Mouse (Mus musculus): ENCODE measurements around the gene Scmh1. TPM values are rescaled to one million over a fixed set of nuclear protein-coding genes. Genes with fewer than 3 reads are reported as not detected.

Scmh1 gene
- polyA plus RNA-seq, 1 experiment from 2014 or later: 40.0 TPM

- Histone ChIP-seq H3K9me3 (replicated peaks; ENCODE audit: control insufficient read depth, low read length) (no peaks in the 10 kb centered on the region), H3K4me3 (replicated peaks; ENCODE audit: low read length) (no peak overlapping the region), H3K4me2 (ENCODE audit: low read depth, low read length) (no peak overlapping the region), H3K9ac (ENCODE audit: low read length) (no peak overlapping the region), H3K27ac (ENCODE audit: low read length) (no peak overlapping the region), H3K4me1 (ENCODE audit: control insufficient read depth, insufficient read depth, low read length) (peaks cover 3% of the 10 kb centered on the region; the same call in 1 of the 2 replicates), H3K27me3 (ENCODE audit: control insufficient read depth, insufficient read depth, low read length) (no peaks in the 10 kb centered on the region), H3K36me3 (ENCODE audit: control insufficient read depth, insufficient read depth, low read length) (no peaks in the 10 kb centered on the region)
- ATAC-seq (ENCODE audit: insufficient read depth, low FRiP score): no peak
- 42% methylated on average over 4 of the region's 4 CpGs for WGBS
These were observed 31.3 kb upstream of the Scmh1 start for GRCm38 (mm10) chr4:120373813-120374212.

- Histone ChIP-seq H3K4me1 (ENCODE audit: control insufficient read depth, insufficient read depth, low read length) (0 out of 2 replicates have a peak, but pooled peaks cover 3% of the 10 kb centered on the region), H3K9me3 (replicated peaks; ENCODE audit: control insufficient read depth, low read length) (no peaks in the 10 kb centered on the region), H3K9ac (ENCODE audit: low read length) (no peak overlapping the region), H3K27me3 (ENCODE audit: control insufficient read depth, insufficient read depth, low read length) (no peaks in the 10 kb centered on the region), H3K36me3 (ENCODE audit: control insufficient read depth, insufficient read depth, low read length) (no peaks in the 10 kb centered on the region), H3K27ac (ENCODE audit: low read length) (no peak overlapping the region), H3K4me2 (ENCODE audit: low read depth, low read length) (peak overlapping the region; percentile 48), H3K4me3 (replicated peaks; ENCODE audit: low read length) (peak overlapping the region; percentile 29)
- 7% methylated on average over 7 of the region's 7 CpGs for WGBS
- peak; percentile 80 for ATAC-seq (ENCODE audit: insufficient read depth, low FRiP score)
These were observed 24.2 kb upstream of the Scmh1 start for GRCm38 (mm10) chr4:120380811-120381391.

GRCm38 (mm10) chr4:120385496-120385895 lies 19.6 kb upstream of the Scmh1 start:
- ATAC-seq (ENCODE audit: insufficient read depth, low FRiP score): no peak

DNA sequence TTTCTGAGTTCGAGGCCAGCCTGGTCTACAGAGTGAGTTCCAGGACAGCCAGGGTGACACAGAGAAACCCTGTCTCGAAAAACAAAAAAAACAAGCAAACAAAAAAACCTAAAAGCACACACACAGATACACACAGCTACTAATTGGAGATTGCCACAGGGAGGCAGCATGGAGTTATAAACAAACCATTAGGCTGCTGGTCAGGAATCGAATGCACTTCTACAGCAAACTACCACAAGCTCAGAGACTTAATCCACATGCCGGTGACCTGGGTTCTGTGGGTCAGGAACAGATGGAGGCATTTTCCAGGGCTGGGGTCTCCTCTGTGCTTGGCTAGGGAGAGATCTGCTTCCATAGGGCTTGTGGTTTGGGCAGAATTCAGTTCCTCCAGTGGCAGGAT lies 17.6 kb upstream of the Scmh1 start:
- H3K9ac ChIP-seq (ENCODE audit: low read length): no peak overlapping the region
- no peaks in the 10 kb centered on the region for H3K9me3 ChIP-seq (replicated peaks; ENCODE audit: control insufficient read depth, low read length)
- no peaks in the 10 kb centered on the region for H3K36me3 ChIP-seq (ENCODE audit: control insufficient read depth, insufficient read depth, low read length)
- H3K27ac ChIP-seq (ENCODE audit: low read length): no peak overlapping the region
- H3K4me3 ChIP-seq (replicated peaks; ENCODE audit: low read length): no peak overlapping the region
- WGBS: 39% methylated on average over 4 of the region's 4 CpGs
- no peaks in the 10 kb centered on the region for H3K4me1 ChIP-seq (ENCODE audit: control insufficient read depth, insufficient read depth, low read length)
- no peak overlapping the region for H3K4me2 ChIP-seq (ENCODE audit: low read depth, low read length)
- ATAC-seq (ENCODE audit: insufficient read depth, low FRiP score): no peak
- H3K27me3 ChIP-seq (ENCODE audit: control insufficient read depth, insufficient read depth, low read length): no peaks in the 10 kb centered on the region

More at GRCm38 (mm10) chr4:120385496-120385895, 19.6 kb upstream of the Scmh1 start:
- Histone ChIP-seq H3K36me3 (ENCODE audit: control insufficient read depth, insufficient read depth, low read length) (no peaks in the 10 kb centered on the region), H3K4me3 (replicated peaks; ENCODE audit: low read length) (no peak overlapping the region), H3K9me3 (replicated peaks; ENCODE audit: control insufficient read depth, low read length) (no peaks in the 10 kb centered on the region), H3K4me2 (ENCODE audit: low read depth, low read length) (no peak overlapping the region), H3K4me1 (ENCODE audit: control insufficient read depth, insufficient read depth, low read length) (0 out of 2 replicates have a peak, but pooled peaks cover 3% of the 10 kb centered on the region), H3K9ac (ENCODE audit: low read length) (no peak overlapping the region), H3K27me3 (ENCODE audit: control insufficient read depth, insufficient read depth, low read length) (no peaks in the 10 kb centered on the region), H3K27ac (ENCODE audit: low read length) (no peak overlapping the region)
- 84% methylated on average over 2 of the region's 2 CpGs for WGBS

DNA sequence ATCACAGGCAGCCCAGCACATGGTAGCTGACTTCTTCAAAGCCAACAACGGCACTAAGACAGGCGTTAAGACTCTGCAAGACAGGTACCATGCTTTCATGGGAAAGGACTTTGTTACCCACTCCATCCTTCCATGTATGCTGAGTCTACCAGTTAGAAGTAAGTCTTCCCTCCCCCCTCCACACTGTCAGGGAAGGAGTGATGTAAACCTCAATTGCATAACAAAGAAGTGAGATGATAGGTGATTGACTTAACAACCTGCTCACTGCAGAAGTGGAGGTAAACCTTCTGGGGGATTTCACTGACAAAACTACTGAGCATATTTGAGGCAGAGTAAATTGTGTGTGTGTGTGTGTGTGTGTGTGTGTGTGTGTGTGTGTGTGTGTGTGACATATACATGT lies 17.1 kb upstream of the Scmh1 start:
- Histone ChIP-seq H3K4me2 (ENCODE audit: low read depth, low read length) (no peak overlapping the region), H3K36me3 (ENCODE audit: control insufficient read depth, insufficient read depth, low read length) (no peaks in the 10 kb centered on the region), H3K27me3 (ENCODE audit: control insufficient read depth, insufficient read depth, low read length) (no peaks in the 10 kb centered on the region), H3K4me1 (ENCODE audit: control insufficient read depth, insufficient read depth, low read length) (0 out of 2 replicates have a peak, but pooled peaks cover under 1% of the 10 kb centered on the region), H3K27ac (ENCODE audit: low read length) (no peak overlapping the region), H3K4me3 (replicated peaks; ENCODE audit: low read length) (no peak overlapping the region), H3K9me3 (replicated peaks; ENCODE audit: control insufficient read depth, low read length) (no peaks in the 10 kb centered on the region), H3K9ac (ENCODE audit: low read length) (no peak overlapping the region)
- ATAC-seq (ENCODE audit: insufficient read depth, low FRiP score): no peak
- 86% methylated on average over 2 of the region's 2 CpGs for WGBS

DNA sequence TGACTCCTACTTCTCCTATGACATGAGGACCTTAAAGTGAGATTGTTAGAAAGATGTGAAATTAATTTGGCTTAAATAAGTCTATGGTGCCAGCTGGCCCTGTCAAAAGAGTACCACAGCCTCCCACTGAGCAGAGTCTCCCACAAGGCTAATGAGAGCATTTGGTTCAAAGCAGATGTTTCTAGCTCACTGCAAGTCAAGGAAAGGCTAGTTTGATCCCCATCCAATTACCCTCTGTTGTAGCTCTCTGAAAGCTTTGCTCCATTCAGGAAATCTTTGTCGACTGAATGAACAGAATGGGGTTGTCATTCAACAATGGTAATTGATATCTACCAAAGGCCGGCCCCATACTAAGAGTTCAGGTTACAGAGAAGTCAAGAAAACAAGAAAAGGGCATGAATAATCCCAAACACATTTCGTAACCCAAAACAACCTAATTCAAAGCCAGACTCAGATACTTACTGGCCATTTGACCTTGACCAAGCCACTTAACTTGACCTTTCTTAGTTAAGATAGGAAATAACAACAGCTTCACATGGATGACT lies 16.0 kb upstream of the Scmh1 start:
- Histone ChIP-seq H3K4me1 (ENCODE audit: control insufficient read depth, insufficient read depth, low read length) (0 out of 2 replicates have a peak, but pooled peaks cover 4% of the 10 kb centered on the region), H3K9me3 (replicated peaks; ENCODE audit: control insufficient read depth, low read length) (no peaks in the 10 kb centered on the region), H3K4me2 (ENCODE audit: low read depth, low read length) (no peak overlapping the region), H3K9ac (ENCODE audit: low read length) (no peak overlapping the region), H3K4me3 (replicated peaks; ENCODE audit: low read length) (no peak overlapping the region), H3K36me3 (ENCODE audit: control insufficient read depth, insufficient read depth, low read length) (no peaks in the 10 kb centered on the region), H3K27ac (ENCODE audit: low read length) (no peak overlapping the region), H3K27me3 (ENCODE audit: control insufficient read depth, insufficient read depth, low read length) (no peaks in the 10 kb centered on the region)
- ATAC-seq (ENCODE audit: insufficient read depth, low FRiP score): no peak
- 63% methylated on average over 3 of the region's 3 CpGs for WGBS

GRCm38 (mm10) chr4:120389546-120389945 lies 15.5 kb upstream of the Scmh1 start:
- H3K9ac ChIP-seq (ENCODE audit: low read length): no peak overlapping the region
- H3K4me2 ChIP-seq (ENCODE audit: low read depth, low read length): no peak overlapping the region
- ATAC-seq (ENCODE audit: insufficient read depth, low FRiP score): no peak
- no peaks in the 10 kb centered on the region for H3K9me3 ChIP-seq (replicated peaks; ENCODE audit: control insufficient read depth, low read length)
- H3K4me1 ChIP-seq (ENCODE audit: control insufficient read depth, insufficient read depth, low read length): 0 out of 2 replicates have a peak, but pooled peaks cover 4% of the 10 kb centered on the region
- no peaks in the 10 kb centered on the region for H3K27me3 ChIP-seq (ENCODE audit: control insufficient read depth, insufficient read depth, low read length)
- 72% methylated on average over 6 of the region's 6 CpGs for WGBS
- no peak overlapping the region for H3K4me3 ChIP-seq (replicated peaks; ENCODE audit: low read length)
- H3K27ac ChIP-seq (ENCODE audit: low read length): no peak overlapping the region
- no peaks in the 10 kb centered on the region for H3K36me3 ChIP-seq (ENCODE audit: control insufficient read depth, insufficient read depth, low read length)

DNA sequence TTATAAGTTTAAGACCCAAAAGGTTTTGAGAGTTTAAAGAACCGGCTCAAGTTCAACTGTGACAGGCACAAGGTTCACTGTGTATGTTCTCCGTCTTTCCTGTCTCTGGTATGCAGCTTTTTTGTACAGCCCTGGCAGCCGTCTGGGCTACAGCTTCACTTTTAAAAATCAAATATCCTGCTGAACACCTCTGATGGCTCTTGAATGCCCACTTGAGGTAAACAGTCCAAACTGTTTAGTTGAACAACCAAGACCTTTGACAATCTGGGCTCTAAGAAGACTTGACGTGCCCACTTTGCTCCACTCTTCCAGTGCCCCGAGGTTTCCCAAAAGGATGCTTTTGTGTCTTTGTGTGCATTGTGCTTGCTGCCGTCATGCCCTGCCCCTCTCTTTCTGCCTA lies 13.5 kb upstream of the Scmh1 start:
- Histone ChIP-seq H3K27ac (ENCODE audit: low read length) (no peak overlapping the region), H3K27me3 (ENCODE audit: control insufficient read depth, insufficient read depth, low read length) (no peaks in the 10 kb centered on the region), H3K4me1 (ENCODE audit: control insufficient read depth, insufficient read depth, low read length) (0 out of 2 replicates have a peak, but pooled peaks cover 4% of the 10 kb centered on the region), H3K4me3 (replicated peaks; ENCODE audit: low read length) (no peak overlapping the region), H3K9ac (ENCODE audit: low read length) (no peak overlapping the region), H3K36me3 (ENCODE audit: control insufficient read depth, insufficient read depth, low read length) (no peaks in the 10 kb centered on the region), H3K9me3 (replicated peaks; ENCODE audit: control insufficient read depth, low read length) (no peaks in the 10 kb centered on the region), H3K4me2 (ENCODE audit: low read depth, low read length) (no peak overlapping the region)
- 65% methylated on average over 6 of the region's 6 CpGs for WGBS
- ATAC-seq (ENCODE audit: insufficient read depth, low FRiP score): no peak

- H3K36me3 ChIP-seq (ENCODE audit: control insufficient read depth, insufficient read depth, low read length): no peaks in the 10 kb centered on the region
- H3K27me3 ChIP-seq (ENCODE audit: control insufficient read depth, insufficient read depth, low read length): no peaks in the 10 kb centered on the region
- no peaks in the 10 kb centered on the region for H3K9me3 ChIP-seq (replicated peaks; ENCODE audit: control insufficient read depth, low read length)
- WGBS: 54% methylated on average over 4 of the region's 4 CpGs
- H3K27ac ChIP-seq (ENCODE audit: low read length): no peak overlapping the region
- H3K4me3 ChIP-seq (replicated peaks; ENCODE audit: low read length): no peak overlapping the region
- no peak overlapping the region for H3K4me2 ChIP-seq (ENCODE audit: low read depth, low read length)
- H3K9ac ChIP-seq (ENCODE audit: low read length): no peak overlapping the region
- 0 out of 2 replicates have a peak, but pooled peaks cover 4% of the 10 kb centered on the region for H3K4me1 ChIP-seq (ENCODE audit: control insufficient read depth, insufficient read depth, low read length)
- ATAC-seq (ENCODE audit: insufficient read depth, low FRiP score): no peak
These were observed 12.7 kb upstream of the Scmh1 start for GRCm38 (mm10) chr4:120392341-120392740.

Measured in stomach, embryonic 16.5 days (tissue).